Mouse (Mus musculus): ENCODE results near the gene D330045A20Rik. TPM values are rescaled to one million over a fixed set of nuclear protein-coding genes. Genes with fewer than 3 reads are reported as not detected.
"Not testable (repeated sequence)": the region's sequence is repeated elsewhere in the genome, so short reads cannot be mapped to it uniquely, and the experiment has no call there.

The D330045A20Rik gene
- 1.0 and 1.1 TPM in 2 replicates for polyA plus RNA-seq (2015; fragmentation: Nextera tagmentation; extraction: Ambion mirVana)

- H3K36me3 ChIP-seq = no peaks in the 10 kb centered on the region
- ATAC-seq (ENCODE audit: low FRiP score) = peak; percentile 75
Observed at GRCm38 (mm10) chrX:139480022-139480894, at the start of gene D330045A20Rik. Gene D330045A20Rik (plus strand): TSS chrX:139480367.

GRCm38 (mm10) chrX:139432550-139432949 lies 47.6 kb upstream of the D330045A20Rik start:
- Histone ChIP-seq H3K27me3 (replicated peaks) (no peaks in the 10 kb centered on the region; the same call in 1 of the 2 replicates), H3K4me3 (replicated peaks) (no peak overlapping the region), H3K27ac (replicated peaks) (no peak overlapping the region), H3K4me1 (no peaks in the 10 kb centered on the region), H3K9ac (replicated peaks) (no peak overlapping the region), H3K9me3 (replicated peaks) (no peaks in the 10 kb centered on the region), H3K4me2 (no peak overlapping the region), H3K36me3 (no peaks in the 10 kb centered on the region)
- no peak for ATAC-seq (ENCODE audit: low FRiP score)
- 79% methylated on average over 2 of the region's 2 CpGs for WGBS

More at GRCm38 (mm10) chrX:139480022-139480894, at the start of gene D330045A20Rik:
- 25% methylated on average over 28 of the region's 28 CpGs for whole genome bisulfite sequencing
- Histone ChIP-seq H3K4me3 (replicated peaks) (peak within 1 kb of the TSS; percentile 37), H3K4me2 (peak within 1 kb of the TSS; percentile 61), H3K9ac (replicated peaks) (0 out of 2 replicates have a peak within 1 kb of the TSS, but pooled peaks have one; percentile 14), H3K27me3 (replicated peaks) (peaks cover 12% of the 10 kb centered on the region; the same call in 1 of the 2 replicates), H3K9me3 (replicated peaks) (no peaks in the 10 kb centered on the region), H3K4me1 (no peaks in the 10 kb centered on the region), H3K27ac (replicated peaks) (no peak within 1 kb of the TSS)

- Histone ChIP-seq H3K9me3 (replicated peaks) (no peaks in the 10 kb centered on the region), H3K36me3 (no peaks in the 10 kb centered on the region), H3K9ac (replicated peaks) (no peak overlapping the region), H3K4me3 (replicated peaks) (no peak overlapping the region), H3K4me1 (no peaks in the 10 kb centered on the region), H3K27ac (replicated peaks) (no peak overlapping the region), H3K27me3 (replicated peaks) (no peaks in the 10 kb centered on the region; the same call in 1 of the 2 replicates), H3K4me2 (no peak overlapping the region)
- no peak for ATAC-seq (ENCODE audit: low FRiP score)
- 52% methylated on average over 2 of the region's 2 CpGs for WGBS
Observed at GRCm38 (mm10) chrX:139435202-139435601, 45.0 kb upstream of the D330045A20Rik start.

- H3K27me3 ChIP-seq (replicated peaks); H3K27ac ChIP-seq (replicated peaks); H3K4me1 ChIP-seq; H3K4me2 ChIP-seq; H3K36me3 ChIP-seq; H3K9me3 ChIP-seq (replicated peaks); ATAC-seq (ENCODE audit: low FRiP score); H3K4me3 ChIP-seq (replicated peaks); H3K9ac ChIP-seq (replicated peaks): not testable (repeated sequence)
- 91% methylated on average over 22 of the region's 22 CpGs for WGBS
Observed at GRCm38 (mm10) chrX:139441057-139441456, 39.1 kb upstream of the D330045A20Rik start.

- Histone ChIP-seq H3K4me2 (no peak overlapping the region), H3K36me3 (no peaks in the 10 kb centered on the region), H3K4me1 (no peaks in the 10 kb centered on the region), H3K9me3 (replicated peaks) (no peaks in the 10 kb centered on the region), H3K4me3 (replicated peaks) (no peak overlapping the region), H3K9ac (replicated peaks) (no peak overlapping the region), H3K27me3 (replicated peaks) (no peaks in the 10 kb centered on the region), H3K27ac (replicated peaks) (no peak overlapping the region)
- 27% methylated on average over 2 of the region's 2 CpGs for WGBS
- ATAC-seq (ENCODE audit: low FRiP score) = no peak
Observed at GRCm38 (mm10) chrX:139456812-139457211, 23.4 kb upstream of the D330045A20Rik start.

GRCm38 (mm10) chrX:139482083-139482482 lies 1.9 kb downstream of the D330045A20Rik start:
- Histone ChIP-seq H3K9ac (replicated peaks) (no peak overlapping the region), H3K4me3 (replicated peaks) (no peak overlapping the region), H3K27me3 (replicated peaks) (peaks cover 12% of the 10 kb centered on the region; the same call in 1 of the 2 replicates), H3K9me3 (replicated peaks) (no peaks in the 10 kb centered on the region), H3K27ac (replicated peaks) (no peak overlapping the region), H3K36me3 (no peaks in the 10 kb centered on the region), H3K4me2 (no peak overlapping the region), H3K4me1 (no peaks in the 10 kb centered on the region)
- no peak for ATAC-seq (ENCODE audit: low FRiP score)
- WGBS = 74% methylated on average over 7 of the region's 7 CpGs

- Histone ChIP-seq H3K4me2 (no peak overlapping the region), H3K9me3 (replicated peaks) (no peaks in the 10 kb centered on the region), H3K36me3 (no peaks in the 10 kb centered on the region), H3K4me1 (no peaks in the 10 kb centered on the region), H3K27ac (replicated peaks) (no peak overlapping the region), H3K27me3 (replicated peaks) (peaks cover 9% of the 10 kb centered on the region; the same call in 1 of the 2 replicates), H3K4me3 (replicated peaks) (no peak overlapping the region), H3K9ac (replicated peaks) (no peak overlapping the region)
- no peak for ATAC-seq (ENCODE audit: low FRiP score)
- 72% methylated on average over 1 of the region's 1 CpGs for WGBS
Observed at GRCm38 (mm10) chrX:139484974-139485373, 4.8 kb downstream of the D330045A20Rik start.

- ATAC-seq (ENCODE audit: low FRiP score) = no peak
- Histone ChIP-seq H3K27ac (replicated peaks) (no peak overlapping the region), H3K36me3 (no peaks in the 10 kb centered on the region), H3K4me3 (replicated peaks) (no peak overlapping the region), H3K4me2 (no peak overlapping the region), H3K4me1 (no peaks in the 10 kb centered on the region), H3K9ac (replicated peaks) (no peak overlapping the region), H3K9me3 (replicated peaks) (no peaks in the 10 kb centered on the region), H3K27me3 (replicated peaks) (peaks cover 3% of the 10 kb centered on the region; the same call in 1 of the 2 replicates)
- 72% methylated on average over 2 of the region's 2 CpGs for WGBS
Observed at GRCm38 (mm10) chrX:139516156-139516555, 36.0 kb downstream of the D330045A20Rik start.

GRCm38 (mm10) chrX:139519251-139519650 lies 39.1 kb downstream of the D330045A20Rik start:
- ATAC-seq (ENCODE audit: low FRiP score) = no peak
- H3K27ac ChIP-seq (replicated peaks) = no peak overlapping the region
- 85% methylated on average over 2 of the region's 2 CpGs for whole genome bisulfite sequencing
- H3K4me3 ChIP-seq (replicated peaks) = no peak overlapping the region
- no peak overlapping the region for H3K4me2 ChIP-seq
- H3K9me3 ChIP-seq (replicated peaks) = no peaks in the 10 kb centered on the region
- H3K9ac ChIP-seq (replicated peaks) = no peak overlapping the region
- no peaks in the 10 kb centered on the region for H3K36me3 ChIP-seq
- no peaks in the 10 kb centered on the region for H3K4me1 ChIP-seq
- H3K27me3 ChIP-seq (replicated peaks) = peaks cover under 1% of the 10 kb centered on the region; the same call in 1 of the 2 replicates

GRCm38 (mm10) chrX:139524303-139525091 lies 44.3 kb downstream of the D330045A20Rik start:
- no peak for ATAC-seq (ENCODE audit: low FRiP score)

GRCm38 (mm10) chrX:139525724-139526123 lies 45.6 kb downstream of the D330045A20Rik start:
- no peaks in the 10 kb centered on the region for H3K36me3 ChIP-seq
- WGBS = 87% methylated on average over 2 of the region's 2 CpGs

More at GRCm38 (mm10) chrX:139524303-139525091, 44.3 kb downstream of the D330045A20Rik start:
- Histone ChIP-seq H3K9ac (replicated peaks) (no peak overlapping the region), H3K27ac (replicated peaks) (no peak overlapping the region), H3K36me3 (no peaks in the 10 kb centered on the region), H3K4me1 (no peaks in the 10 kb centered on the region), H3K27me3 (replicated peaks) (no peaks in the 10 kb centered on the region), H3K4me3 (replicated peaks) (no peak overlapping the region), H3K4me2 (no peak overlapping the region), H3K9me3 (replicated peaks) (no peaks in the 10 kb centered on the region)
- WGBS = 78% methylated on average over 5 of the region's 5 CpGs

More at GRCm38 (mm10) chrX:139525724-139526123, 45.6 kb downstream of the D330045A20Rik start:
- Histone ChIP-seq H3K4me1 (no peaks in the 10 kb centered on the region), H3K9me3 (replicated peaks) (no peaks in the 10 kb centered on the region), H3K27me3 (replicated peaks) (no peaks in the 10 kb centered on the region), H3K4me2 (no peak overlapping the region), H3K27ac (replicated peaks) (no peak overlapping the region), H3K9ac (replicated peaks) (no peak overlapping the region), H3K4me3 (replicated peaks) (no peak overlapping the region)
- no peak for ATAC-seq (ENCODE audit: low FRiP score)

Data from neural tube, embryonic 15.5 days (tissue).